Mouse (Mus musculus) liver (tissue): ENCODE data around the gene Cemip.
"Not testable (repeated sequence)": the region's sequence is repeated elsewhere in the genome, so short reads cannot be mapped to it uniquely, and the experiment has no call there.

Experiments used
- DNase-seq: peaks from one replicate; pipeline ENCODE4 v3.0.0-alpha.2; 2020; ENCODE audit warnings: mixed read lengths

Gene Cemip

GRCm38 (mm10) chr7:84086039-84086829 is at the start of gene Cemip:
Gene Cemip (minus strand): TSS chr7:84086502.
- peak; percentile 72 for DNase-seq

GRCm38 (mm10) chr7:84132704-84133103 is 46.4 kb upstream of the Cemip start:
- DNase-seq: no peak

GRCm38 (mm10) chr7:84131736-84132135 is 45.4 kb upstream of the Cemip start:
- DNase-seq: no peak

- no peak for DNase-seq
These were observed 42.4 kb upstream of the Cemip start for GRCm38 (mm10) chr7:84128661-84129060.

- no peak for DNase-seq
These were observed 39.4 kb upstream of the Cemip start for GRCm38 (mm10) chr7:84125730-84126129.

GRCm38 (mm10) chr7:84123651-84124050 is 37.3 kb upstream of the Cemip start:
- not testable (repeated sequence) for DNase-seq

GRCm38 (mm10) chr7:84121778-84122177 is 35.5 kb upstream of the Cemip start:
- no peak for DNase-seq

GRCm38 (mm10) chr7:84120142-84120760 is 33.9 kb upstream of the Cemip start:
- DNase-seq: no peak

- no peak for DNase-seq
These were observed 33.2 kb upstream of the Cemip start for GRCm38 (mm10) chr7:84119216-84120105.

GRCm38 (mm10) chr7:84117543-84118122 is 31.3 kb upstream of the Cemip start:
- no peak for DNase-seq

- no peak for DNase-seq
These were observed 30.6 kb upstream of the Cemip start for GRCm38 (mm10) chr7:84116621-84117542.

GRCm38 (mm10) chr7:84115385-84115784 is 29.1 kb upstream of the Cemip start:
- DNase-seq: no peak

GRCm38 (mm10) chr7:84114775-84115174 is 28.5 kb upstream of the Cemip start:
- no peak for DNase-seq

- no peak for DNase-seq
These were observed 26.7 kb upstream of the Cemip start for GRCm38 (mm10) chr7:84113035-84113390.

GRCm38 (mm10) chr7:84112351-84113034 is 26.2 kb upstream of the Cemip start:
- DNase-seq: no peak

- DNase-seq: no peak
These were observed 25.5 kb upstream of the Cemip start for GRCm38 (mm10) chr7:84111716-84112350.

- DNase-seq: no peak
These were observed 20.6 kb upstream of the Cemip start for GRCm38 (mm10) chr7:84106942-84107341.

GRCm38 (mm10) chr7:84102589-84102988 is 16.3 kb upstream of the Cemip start:
- no peak for DNase-seq

GRCm38 (mm10) chr7:84100672-84101071 is 14.4 kb upstream of the Cemip start:
- DNase-seq: no peak

- no peak for DNase-seq
These were observed 11.8 kb upstream of the Cemip start for GRCm38 (mm10) chr7:84098098-84098497.

GRCm38 (mm10) chr7:84096501-84096900 is 10.2 kb upstream of the Cemip start:
- DNase-seq: no peak
